Mouse (Mus musculus): Measurements from ENCODE around the gene Zfp42.
"Not testable (repeated sequence)": the region's sequence is repeated elsewhere in the genome, so short reads cannot be mapped to it uniquely, and the experiment has no call there.

Zfp42 gene

DNA sequence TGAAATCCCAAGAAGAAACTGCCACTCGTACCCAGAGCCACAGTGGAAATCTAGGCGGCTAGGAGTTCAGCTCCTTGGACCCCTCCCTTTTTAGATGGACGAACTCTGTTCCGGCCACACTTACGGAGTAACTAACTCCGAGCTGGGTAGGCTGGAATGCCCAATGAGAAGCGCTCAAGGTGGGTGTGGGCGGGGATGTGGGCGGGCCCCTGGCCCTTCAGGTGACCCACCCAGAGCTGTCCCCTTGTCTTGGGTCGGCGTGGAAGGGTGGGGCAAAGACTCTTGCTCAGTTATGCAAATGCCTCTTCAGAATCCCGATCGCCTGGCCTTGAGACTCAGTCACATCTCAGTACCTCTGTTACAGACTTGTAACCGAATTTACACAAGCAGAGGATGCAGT lies at the start of gene Zfp42:
TSS of gene Zfp42 (minus strand) at position 85 of the 400 bp plus-strand sequence.
- DNase-seq, result no peak

DNA sequence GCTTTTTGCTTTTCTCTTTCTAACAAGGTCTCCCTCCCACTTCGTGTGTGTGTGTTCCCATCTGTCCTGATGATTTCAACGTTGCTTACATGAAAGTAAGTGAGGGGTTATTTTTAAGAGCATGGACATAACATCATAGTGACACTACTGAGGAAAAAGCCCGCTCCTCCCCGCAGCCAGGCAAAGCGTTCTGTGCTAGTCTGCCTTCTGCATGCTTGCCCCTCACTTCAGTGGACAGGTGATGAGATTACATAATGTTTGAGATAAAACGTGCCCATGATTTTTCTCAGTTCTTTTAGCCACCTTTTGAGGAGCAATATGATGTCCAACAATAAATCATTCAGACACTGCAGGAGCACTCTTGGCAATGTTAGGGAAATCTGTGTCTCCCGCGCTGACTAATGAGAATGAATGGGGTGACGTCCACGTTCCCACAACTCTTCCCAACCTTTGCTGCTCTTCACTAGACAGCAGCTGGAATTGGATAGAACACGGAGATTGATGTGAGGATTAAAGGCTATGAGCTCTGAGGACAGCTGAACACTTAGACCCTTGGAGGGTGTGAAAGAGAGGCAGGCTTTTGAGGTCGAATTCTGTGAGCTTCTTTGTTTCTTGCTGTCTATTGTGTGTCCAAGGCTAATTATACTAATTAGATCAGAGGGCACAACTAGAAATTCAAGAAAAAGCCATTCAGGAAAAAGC lies 49.4 kb upstream of the Zfp42 start:
- DNase-seq, result no peak

DNA sequence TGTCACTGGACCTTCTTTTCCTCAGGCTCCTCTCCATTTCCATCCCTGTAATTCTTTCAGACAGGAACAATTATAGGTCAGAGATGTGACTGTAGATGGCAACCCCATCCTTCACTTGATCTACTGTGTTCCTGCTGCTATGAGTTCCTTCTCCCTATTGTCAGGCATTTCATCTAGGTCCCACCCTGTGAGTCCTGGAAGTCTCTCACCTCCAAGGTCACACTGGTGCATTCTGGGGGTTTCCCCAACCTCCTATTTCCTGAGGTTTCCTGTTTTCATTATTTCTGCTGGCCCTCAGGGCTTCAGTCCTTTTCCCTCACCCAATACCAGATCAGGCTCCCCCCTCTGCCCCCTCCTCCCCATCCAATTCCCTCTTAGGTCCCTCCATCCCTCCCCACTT lies 45.5 kb upstream of the Zfp42 start:
- DNase-seq, result not testable (repeated sequence)

DNA sequence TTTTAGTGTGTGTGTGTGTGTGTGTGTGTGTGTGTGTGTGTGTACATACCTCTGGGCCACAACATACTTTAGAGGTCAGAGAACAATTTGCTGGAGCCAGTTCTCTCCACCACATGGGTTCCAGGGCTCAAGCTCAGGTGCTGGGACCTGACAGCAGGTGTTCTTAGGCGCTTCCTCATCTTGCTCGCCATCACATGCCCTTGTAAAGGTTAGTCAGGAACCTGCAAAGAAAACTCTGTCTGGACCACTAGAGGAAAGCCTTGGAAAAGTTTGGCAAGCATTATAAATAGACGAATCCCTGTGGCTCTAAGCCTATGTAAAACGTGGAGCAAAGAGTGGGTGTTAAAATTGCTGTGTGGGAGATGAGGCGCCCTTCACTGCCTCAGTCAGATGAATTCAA lies 31.8 kb upstream of the Zfp42 start:
- no peak for DNase-seq

DNA sequence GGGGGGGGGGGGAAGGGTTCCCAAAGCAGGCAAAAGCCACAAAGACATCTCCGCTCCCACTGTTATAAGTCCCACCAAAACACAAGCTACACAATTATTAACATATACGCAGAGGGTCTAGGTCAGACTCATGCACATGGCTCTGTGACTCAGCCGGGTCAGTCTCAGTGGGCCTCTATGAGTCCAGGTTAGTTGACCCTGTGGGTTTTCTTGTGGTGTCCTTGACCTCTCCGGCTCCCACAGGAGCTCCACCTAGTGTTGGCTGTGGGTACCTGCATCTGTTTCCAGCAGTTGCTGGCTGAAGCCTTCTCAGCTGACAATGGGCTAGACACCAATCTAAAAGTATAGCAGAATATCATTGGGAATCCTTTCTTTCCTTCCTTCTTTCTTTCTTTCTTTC lies 26.7 kb upstream of the Zfp42 start:
- peak; percentile 10 to 23 for DNase-seq

DNA sequence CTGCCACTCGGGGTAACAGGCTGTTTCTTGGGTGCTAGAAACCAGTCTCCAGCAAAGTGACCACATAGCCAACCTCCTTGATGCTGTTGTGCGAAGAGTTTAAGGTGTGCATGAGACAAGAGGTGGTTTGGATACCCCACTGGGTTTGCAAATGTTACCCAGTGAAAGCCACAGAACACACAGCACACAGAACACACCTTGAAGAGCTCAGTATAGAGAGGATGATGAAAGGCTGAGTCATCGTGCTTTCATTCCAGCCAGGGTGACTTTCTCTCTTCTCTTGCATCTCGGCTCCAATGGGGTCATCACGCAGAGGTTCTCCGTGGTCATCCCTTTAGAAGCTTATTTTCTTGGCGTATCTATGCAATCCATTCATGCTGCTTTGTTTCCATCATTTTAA lies 24.9 kb upstream of the Zfp42 start:
- no peak for DNase-seq

DNA sequence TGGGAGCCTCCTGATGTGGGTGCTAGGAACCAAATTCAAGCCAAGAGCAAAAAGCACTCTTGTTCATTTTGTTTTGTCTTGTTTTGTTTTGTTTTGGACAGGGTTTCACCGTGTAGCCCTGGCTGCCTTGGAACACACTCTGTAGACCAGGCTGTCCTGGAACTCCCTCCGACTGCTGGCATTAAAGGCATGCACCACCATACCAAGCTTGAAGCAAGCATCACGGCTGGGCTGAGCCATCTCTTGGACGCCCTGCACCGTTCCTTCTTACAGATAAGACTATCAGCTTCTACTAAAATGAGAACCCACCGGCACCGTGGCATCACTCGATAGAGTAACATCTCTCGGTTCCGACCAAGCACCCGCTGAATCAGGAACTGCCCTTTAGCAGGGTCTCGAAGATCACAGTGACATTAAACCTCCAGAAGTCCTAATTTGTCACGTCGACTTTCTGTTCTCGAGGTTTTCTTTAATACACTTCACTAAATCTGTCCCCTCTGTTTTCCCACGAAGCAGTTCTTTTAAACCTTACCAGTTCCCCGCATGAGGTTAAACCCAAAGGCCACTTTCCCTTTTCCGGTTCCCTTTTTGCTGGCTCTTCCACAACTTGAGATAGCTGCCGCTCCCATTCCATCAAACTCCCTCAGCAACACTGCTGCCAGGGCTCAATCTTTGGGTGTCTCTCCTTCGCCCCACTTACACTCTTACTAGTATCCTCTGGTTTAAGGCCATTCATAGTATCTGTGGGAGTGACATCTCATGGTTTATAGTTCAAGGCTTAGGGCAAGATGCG lies 23.3 kb upstream of the Zfp42 start:
- no peak for DNase-seq

DNA sequence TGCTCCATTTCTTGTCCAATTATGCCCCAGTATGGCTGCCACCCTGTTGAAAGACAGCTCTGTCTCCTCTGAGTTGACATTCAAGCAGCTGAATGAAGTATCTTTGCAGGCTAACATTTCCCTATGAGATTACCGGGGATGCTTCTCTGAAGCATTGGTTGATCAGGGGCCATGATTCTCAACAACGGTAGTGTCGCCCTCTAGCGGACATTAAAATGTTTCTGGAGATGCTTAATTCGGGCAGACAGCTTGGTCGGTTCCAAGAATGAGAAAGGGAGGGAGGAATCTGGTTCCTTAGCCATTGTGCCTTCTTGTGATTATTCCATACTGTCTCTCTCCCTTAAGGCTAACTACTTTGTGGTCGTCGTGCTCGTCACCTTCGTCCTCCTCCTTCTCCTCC lies 21.9 kb upstream of the Zfp42 start:
- DNase-seq, result no peak

DNA sequence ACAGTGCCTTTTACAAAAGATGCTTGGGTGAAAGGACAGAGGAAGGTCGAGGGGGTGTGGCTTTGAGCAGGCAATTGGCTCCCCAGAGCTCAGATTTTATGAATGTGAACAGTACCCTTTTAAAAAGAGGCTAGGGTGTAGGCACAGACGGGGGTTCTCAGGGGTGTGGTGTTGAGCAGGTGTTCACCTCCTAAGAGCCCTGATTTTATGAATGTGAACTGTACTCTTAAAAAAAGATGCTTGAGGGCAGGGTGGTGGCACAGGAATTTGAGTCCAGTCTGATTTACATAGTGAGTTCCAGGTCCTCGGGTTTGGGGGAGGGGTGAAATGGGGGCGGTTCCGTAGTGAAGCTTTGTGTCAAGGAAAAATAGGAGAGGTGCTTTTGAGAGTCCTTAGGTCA lies 14.0 kb upstream of the Zfp42 start:
- no peak for DNase-seq

DNA sequence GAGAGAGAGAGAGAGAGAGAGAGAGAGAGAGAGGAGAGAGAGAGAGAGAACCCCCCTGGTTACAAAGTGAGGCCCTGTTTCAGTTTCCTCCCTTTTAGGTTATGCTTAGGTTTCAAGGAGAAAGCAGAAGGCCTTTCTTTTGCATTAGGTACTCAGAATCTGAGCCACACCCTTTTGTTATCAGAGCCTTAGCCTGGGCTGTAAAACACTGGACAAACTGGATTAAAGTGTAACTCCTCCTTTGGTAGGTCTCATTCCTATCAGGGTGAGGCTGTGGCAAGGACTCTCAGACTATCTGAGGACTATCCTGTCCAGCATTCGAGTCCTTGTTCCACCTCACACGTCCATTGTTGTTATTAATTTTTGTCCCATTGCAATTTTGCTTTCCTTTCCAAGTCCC lies 1.4 kb upstream of the Zfp42 start:
- DNase-seq, result no peak

DNA sequence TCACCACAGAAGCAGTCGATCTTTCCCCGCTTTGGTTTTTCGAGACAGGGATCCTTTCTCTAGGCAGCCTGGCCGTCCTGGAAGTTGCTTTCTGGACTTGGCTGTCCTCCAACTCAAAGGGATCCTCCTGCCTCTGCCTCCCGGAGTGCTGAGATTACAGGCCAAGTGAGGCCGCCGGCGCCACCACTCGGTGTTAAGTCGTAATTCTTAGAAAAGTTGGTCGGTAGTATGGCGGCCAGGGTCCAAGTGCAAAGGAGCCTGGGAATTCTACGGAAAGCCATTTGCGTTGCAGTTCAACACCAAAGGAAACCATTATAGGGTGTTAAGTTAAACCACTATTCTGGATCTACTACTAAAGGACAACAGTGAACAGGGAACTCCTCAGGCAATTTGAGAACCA lies 1.1 kb downstream of the Zfp42 start:
- DNase-seq, result no peak

DNA sequence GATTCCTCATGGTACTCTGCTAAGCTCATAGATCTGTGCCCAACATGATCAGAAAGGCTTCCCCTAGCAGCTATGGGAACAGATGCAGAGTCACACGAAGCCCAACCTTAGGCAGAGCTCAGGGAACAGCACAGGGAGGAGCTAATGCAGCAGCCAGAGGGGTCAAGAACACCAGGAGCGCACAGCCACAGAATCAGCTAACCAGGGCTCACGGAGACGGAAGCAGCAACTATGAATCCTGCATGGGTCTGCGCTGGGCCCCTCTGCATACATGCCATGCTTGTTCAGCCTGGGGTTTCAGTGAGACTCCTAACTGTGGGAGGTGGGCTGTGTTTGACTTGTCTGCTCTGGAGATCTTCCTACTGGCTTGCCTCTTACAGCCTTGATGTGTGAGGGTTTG lies 7.0 kb downstream of the Zfp42 start:
- no peak for DNase-seq

DNA sequence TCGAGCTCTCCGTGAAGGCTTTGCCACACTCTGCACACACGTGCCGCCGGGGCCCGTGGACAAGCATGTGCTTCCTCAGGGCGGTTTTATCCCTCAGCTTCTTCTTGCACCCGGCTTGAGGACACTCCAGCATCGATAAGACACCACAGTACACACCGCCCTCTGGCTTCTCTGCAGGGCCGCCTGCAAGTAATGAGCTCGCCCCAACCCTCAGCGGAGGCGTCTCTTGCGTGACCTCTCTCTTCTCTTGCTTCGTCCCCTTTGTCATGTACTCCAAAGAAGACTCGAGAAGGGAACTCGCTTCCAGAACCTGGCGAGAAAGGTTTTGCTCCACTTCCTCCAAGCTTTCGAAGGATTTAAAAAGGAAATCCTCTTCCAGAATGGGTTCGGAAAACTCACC lies 11.0 kb downstream of the Zfp42 start:
- DNase-seq, result no peak

DNA sequence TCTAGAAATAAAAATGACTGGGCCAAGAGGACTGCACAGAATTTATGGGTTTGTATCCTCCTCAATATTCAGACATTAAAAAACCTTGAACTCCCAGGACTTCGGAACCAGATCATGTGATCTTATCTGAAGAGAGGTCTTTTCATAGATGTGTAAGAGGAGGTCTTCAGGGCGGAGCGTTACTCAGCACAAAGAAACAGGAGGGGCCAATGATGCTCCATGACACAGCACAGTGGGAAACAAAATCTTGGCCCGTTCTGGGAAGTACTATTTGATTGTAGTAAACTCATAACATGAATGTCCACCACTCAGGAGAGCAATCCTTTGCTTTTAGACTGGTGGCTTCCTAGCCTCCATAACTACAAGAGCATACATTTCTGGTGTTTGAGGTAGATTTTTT lies 12.6 kb downstream of the Zfp42 start:
- no peak for DNase-seq

DNA sequence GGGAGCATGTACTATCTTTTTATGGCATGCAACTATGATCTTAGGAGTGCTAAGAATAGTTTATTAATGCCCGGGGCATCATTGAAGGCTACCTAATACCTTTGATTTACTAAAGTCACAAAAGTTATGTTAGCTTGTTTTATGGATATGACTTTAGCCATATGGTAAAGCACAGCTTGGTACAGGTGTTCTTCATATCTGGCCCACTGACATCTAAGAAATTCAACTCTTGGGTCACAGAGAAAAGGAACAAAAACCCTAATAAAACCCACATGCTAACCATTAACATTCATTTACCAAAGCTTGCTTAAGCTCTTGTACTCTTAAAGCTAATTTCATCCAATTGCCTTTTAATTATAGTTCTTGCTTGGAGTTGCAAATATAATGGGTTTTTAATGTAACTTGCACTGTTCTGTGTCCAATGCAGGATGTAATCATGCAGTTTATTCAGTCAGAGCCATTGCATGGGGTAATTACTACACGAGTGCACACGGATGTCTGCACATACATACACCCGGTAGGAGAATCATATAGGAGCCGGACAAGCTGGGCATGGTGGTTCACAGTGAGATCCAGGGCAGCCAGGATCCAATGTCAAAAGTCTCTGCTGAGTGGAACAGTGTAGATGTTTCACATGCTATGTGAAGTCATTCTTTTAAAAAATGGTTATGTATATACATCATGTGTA lies 16.2 kb downstream of the Zfp42 start:
- no peak for DNase-seq

DNA sequence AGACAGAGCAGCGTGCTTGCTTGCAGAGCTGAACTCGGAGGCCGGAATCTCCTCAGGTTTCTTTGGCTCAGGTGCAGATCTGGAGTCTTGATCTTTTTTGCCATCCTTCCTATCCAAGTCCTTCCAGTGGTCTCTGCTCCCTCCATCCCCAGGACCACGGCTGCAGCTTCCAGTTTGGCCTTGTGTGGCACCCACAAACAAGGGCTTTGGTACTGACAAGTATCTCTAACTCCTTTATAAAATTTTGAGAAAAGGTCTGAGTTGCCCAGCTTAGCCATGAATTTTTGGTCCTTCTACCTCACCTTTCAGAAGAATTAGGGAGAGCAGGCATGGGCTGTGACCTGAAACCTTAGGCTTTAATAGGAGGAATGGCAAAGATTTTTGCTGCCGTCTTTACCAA lies 17.0 kb downstream of the Zfp42 start:
- no peak for DNase-seq

DNA sequence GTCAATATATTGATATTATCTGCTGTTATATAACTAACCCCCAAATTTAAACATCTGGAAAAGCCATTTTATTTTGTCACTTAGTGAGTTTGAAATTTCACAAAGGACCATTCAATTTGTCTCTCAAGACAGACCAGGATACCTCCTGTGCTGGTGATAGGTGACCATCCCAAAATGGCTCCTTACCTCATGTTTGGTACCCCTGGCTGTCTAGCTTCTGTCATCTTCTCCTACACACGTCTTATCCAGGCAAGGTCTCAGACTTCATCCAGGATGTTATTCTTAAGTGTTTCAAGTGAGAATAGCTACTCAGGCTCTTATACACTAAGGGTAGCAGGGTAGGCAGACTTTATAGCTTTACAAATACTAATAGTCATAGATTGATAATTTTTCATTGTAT lies 17.9 kb downstream of the Zfp42 start:
- no peak for DNase-seq

DNA sequence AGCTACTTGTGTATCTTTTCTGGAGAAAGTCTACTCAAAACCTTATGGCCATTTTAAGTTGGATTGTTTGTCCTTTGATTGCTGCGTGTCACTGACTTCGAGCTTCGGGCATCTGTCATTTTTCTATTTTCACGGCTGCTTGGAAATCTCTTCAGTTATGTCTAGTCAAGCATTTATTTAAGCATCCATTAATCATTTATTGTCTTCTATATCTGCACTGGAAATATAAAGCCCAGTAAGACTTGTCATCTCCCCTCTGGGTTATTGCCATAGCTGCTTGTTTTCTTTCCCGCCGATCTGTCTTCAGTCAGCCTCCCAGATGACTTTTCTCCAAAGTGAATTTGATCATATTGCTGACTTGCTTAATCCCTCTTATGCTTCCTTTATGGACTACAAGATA lies 19.3 kb downstream of the Zfp42 start:
- no peak for DNase-seq

DNA sequence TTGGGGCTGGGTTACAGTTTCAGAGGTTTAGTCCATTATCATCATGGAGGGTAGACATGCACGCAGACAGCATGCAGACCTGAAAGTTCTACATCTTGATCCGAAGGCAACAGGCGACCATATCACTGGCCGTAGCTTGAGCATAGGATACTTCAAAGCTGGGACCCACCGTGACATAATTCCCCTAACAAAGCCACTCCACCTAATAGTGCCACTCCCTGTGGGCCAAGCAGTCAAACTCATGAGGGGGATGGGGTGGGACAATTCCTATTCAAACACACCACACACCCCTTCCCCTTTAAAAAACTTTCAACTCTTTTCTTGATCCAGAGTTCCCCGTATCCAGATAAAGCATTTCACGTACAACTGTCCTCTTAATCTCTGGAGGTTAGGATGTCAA lies 23.5 kb downstream of the Zfp42 start:
- no peak for DNase-seq

DNA sequence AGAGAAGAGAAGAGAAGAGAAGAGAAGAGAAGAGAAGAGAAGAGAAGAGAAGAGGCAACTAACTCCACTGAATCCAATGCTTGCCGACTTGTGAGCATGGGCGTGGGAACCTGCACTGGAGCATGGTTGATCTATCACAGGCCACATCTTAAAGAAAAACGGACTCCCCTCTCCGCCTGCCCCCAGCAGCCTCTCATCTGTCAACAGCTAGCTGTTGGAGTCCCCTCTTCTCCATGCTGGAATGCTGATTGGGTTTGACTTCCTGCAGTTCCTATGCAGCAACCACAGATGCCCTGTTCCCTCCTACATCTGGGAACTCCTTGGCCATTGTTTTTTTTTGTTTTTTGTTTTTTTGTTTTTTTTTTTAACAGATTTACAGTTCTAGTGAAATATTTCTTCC lies 28.4 kb downstream of the Zfp42 start:
- DNase-seq, result no peak

DNA sequence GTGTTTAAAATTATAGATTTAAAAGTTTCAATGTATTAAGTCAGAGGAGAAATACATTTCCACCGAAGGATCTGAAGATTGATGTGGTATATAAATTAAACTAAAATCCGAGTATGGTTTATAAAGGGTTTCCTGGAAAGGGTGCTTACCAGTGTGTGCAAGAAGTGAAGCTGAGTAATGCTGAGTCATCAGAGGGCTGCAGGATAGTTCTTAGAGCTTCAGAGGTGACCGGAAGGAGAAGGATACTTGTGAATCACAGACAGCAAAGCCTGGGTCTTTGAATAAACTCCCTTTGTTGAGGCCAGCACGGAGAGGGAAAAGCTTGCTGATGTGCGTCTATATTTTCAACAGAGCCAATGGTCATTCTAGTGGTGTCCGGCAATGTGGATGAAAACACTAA lies 45.8 kb downstream of the Zfp42 start:
- DNase-seq, result no peak

DNA sequence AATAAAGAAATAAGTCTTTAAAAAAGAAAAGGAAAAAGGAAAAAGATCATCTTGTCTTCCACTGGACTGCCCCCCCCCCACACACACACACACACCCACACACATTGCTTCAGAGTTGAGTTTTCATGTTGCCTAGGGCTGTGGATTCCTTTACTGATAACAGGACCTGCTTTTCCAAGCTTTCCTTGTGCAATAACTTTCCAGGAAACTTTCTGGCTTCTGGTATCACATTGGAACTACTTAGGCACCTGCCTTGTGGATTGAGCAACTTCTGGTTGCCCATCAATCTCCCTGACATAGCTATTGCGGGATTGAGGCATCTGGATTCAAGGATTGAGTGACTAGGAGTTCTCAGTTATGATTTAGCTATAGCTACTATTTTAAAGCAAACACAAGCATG lies 48.9 kb downstream of the Zfp42 start:
- DNase-seq, result no peak

DNA sequence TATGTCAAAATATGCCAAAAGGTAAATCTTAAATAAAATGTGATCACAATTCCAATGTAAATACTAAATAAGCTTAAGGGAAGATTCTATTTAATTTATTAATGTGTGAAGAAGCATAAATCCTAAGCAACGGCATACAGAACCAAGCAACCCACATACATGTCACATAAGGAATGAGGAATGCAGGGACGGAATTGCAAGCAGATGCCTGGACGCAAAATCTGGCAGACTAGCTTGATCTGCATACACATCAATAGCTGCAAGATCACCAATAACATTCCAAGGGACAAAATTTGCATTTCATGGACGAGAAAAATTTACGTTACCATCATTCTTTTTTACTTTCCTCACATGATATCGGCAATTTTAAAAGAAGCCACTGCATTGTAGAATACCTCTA lies 51.1 kb downstream of the Zfp42 start:
- DNase-seq, result no peak

DNA sequence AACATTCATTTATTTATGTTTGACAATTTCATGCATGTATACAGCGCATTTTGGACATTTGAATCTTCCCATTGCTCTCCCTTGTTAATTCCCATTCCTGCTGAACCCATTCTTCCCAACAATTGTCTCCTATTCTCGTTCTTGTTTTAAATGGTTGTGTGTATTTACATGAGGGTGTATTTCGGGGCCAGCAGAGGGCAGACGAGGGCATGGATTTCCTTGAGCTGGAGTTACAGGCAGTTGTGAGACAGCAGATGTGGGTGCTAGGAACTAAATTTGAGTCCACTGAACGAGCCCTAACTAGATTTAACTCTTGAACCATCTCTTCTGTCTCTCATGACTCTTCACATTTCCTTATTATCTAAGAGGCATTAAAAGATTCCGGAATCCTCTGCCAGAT lies 55.1 kb downstream of the Zfp42 start:
- no peak for DNase-seq
